Mouse (Mus musculus) liver, adult 2 months (tissue): Measurements from ENCODE around the gene Lmntd1. TPM values are rescaled to one million over a fixed set of nuclear protein-coding genes. Genes with fewer than 3 reads are reported as not detected.

Experiments used
- DNase-seq: peaks from one replicate; pipeline ENCODE4 v3.0.0-alpha.2; 2011; ENCODE audit warnings: low read depth, low spot score; ENCODE audit errors: extremely low read depth
- H3K27ac ChIP-seq: fragments of 200-500 bp; replicated peaks from 2 replicates; pipeline ENCODE4 v1.5.1; 2012; ENCODE audit warnings: low read depth, mild to moderate bottlenecking, control low read depth, inconsistent platforms, low read length; ENCODE audit not compliant: insufficient read depth
- H3K27me3 ChIP-seq: fragments of 200-500 bp; 2 replicates; pipeline ENCODE4 v1.6.1; 2012; ENCODE audit warnings: mild to moderate bottlenecking, moderate library complexity, low read length, inconsistent platforms; ENCODE audit not compliant: control insufficient read depth, insufficient read depth
- H3K36me3 ChIP-seq: fragments of 200-500 bp; 2 replicates; pipeline ENCODE4 v1.6.1; 2012; ENCODE audit warnings: low read length, inconsistent platforms; ENCODE audit not compliant: control insufficient read depth, insufficient read depth
- H3K4me1 ChIP-seq: fragments of 200-500 bp; 2 replicates; pipeline ENCODE4 v1.6.1; 2011; ENCODE audit warnings: low read length; ENCODE audit not compliant: control insufficient read depth, insufficient read depth
- H3K4me3 ChIP-seq: fragments of 200-500 bp; 2 replicates; pipeline ENCODE4 v1.5.1; 2011; ENCODE audit warnings: low read depth, mild to moderate bottlenecking, control low read depth, low read length, moderate library complexity; ENCODE audit not compliant: insufficient read depth
- H3K79me2 ChIP-seq: fragments of 200-500 bp; 2 replicates; pipeline ENCODE4 v1.6.1; 2012; ENCODE audit warnings: inconsistent platforms, mild to moderate bottlenecking, low read length, moderate library complexity; ENCODE audit not compliant: control insufficient read depth, insufficient read depth
- H3K9ac ChIP-seq: fragments of 200-500 bp; 2 replicates; pipeline ENCODE4 v1.6.1; 2012; ENCODE audit warnings: low read depth, mild to moderate bottlenecking, control low read depth, inconsistent platforms, low read length
- CTCF ChIP-seq: fragments of 200-500 bp; IDR thresholded peaks from 2 replicates; pipeline ENCODE4 v1.5.1; 2011; ENCODE audit warnings: low read depth, low read length, control low read depth
- POLR2A ChIP-seq: fragments of 200-500 bp; IDR thresholded peaks from 2 replicates; pipeline ENCODE4 v1.6.1; 2011; ENCODE audit warnings: low read length, control low read depth; ENCODE audit not compliant: insufficient read depth; ENCODE audit errors: extremely low read depth
- WGBS: fragments of 180-500 bp; shearing (Covaris S2); methylation state at CpG from one replicate; pipeline ENCODE4 v1.1.7; 2018; 5-methylcytosine and 5-hydroxymethylcytosine counted together
- polyA plus RNA-seq: library from polyadenylated mRNA; depleted of rRNA; stranded (reverse); fragments of >200 nt; gene quantifications from 2 replicates; pipeline ENCODE4 v1.2.3, GENCODE M21; 2012
- total RNA-seq: library from RNA; depleted of rRNA; stranded (reverse); fragments of >200 nt; gene quantifications from 2 replicates; pipeline ENCODE4 v1.2.3, GENCODE M21; 2014

Lmntd1 gene
- total and polyA plus RNA-seq, 2 experiments: not detected

GRCm38 (mm10) chr6:145604126-145604525 is 10.0 kb downstream of the Lmntd1 start:
- Histone ChIP-seq H3K4me3 (no peak overlapping the region), H3K4me1 (peaks cover 8% of the 10 kb centered on the region), H3K27me3 (no peaks in the 10 kb centered on the region), H3K27ac (no peak overlapping the region), H3K79me2 (no peaks in the 10 kb centered on the region), H3K36me3 (no peaks in the 10 kb centered on the region), H3K9ac (no peak overlapping the region)
- TF ChIP-seq CTCF (no peak), POLR2A (no peak)
- 90% methylated on average over 2 of the region's 2 CpGs for WGBS
- DNase-seq: no peak

DNA sequence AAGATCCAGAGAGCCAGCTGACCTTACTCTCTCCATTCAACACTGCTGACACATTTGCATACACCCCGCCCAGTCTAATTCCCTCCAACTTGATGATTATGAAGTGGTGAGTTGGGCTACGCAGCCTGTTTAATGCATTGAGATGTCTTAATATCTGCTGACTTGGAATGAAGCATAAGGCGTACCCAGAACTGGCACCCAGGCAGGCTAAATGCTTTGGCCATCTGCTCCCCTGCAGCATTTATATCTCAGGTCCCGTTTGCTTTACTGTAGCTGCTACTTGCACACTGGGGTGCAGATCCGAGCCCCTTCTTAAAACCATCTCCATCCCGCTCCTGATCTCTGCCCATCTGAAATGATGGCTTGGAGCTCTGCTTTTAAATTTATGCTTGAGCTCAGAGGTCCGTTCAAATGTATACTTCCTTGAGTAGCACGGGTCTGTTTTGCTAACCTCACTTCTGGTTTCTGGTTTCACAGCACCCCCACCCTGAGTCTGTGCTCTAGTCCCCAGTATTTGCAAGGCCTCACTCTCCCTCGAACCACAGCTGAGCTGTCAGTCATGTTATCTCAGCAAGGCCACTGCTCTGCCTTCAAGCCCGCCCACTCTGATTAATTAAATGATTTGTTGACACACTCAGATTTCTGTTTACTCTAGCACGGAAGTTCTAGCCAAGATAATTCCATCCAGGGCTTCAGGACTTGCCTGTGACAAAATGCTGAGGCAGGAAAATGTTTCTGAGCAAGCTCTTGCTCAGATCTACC is 15.1 kb downstream of the Lmntd1 start:
- H3K9ac ChIP-seq: no peak overlapping the region
- peaks cover 9% of the 10 kb centered on the region for H3K4me1 ChIP-seq
- H3K27me3 ChIP-seq: no peaks in the 10 kb centered on the region
- TF ChIP-seq POLR2A: no peak
- TF ChIP-seq CTCF: no peak
- H3K27ac ChIP-seq: no peak overlapping the region
- DNase-seq: peak; percentile 94
- H3K36me3 ChIP-seq: no peaks in the 10 kb centered on the region
- H3K79me2 ChIP-seq: no peaks in the 10 kb centered on the region
- WGBS: 48% methylated on average over 11 of the region's 11 CpGs
- no peak overlapping the region for H3K4me3 ChIP-seq

GRCm38 (mm10) chr6:145595905-145596304 is 18.2 kb downstream of the Lmntd1 start:
- Histone ChIP-seq H3K27me3 (no peaks in the 10 kb centered on the region), H3K79me2 (no peaks in the 10 kb centered on the region), H3K4me3 (no peak overlapping the region), H3K4me1 (peaks cover 20% of the 10 kb centered on the region), H3K27ac (no peak overlapping the region), H3K36me3 (no peaks in the 10 kb centered on the region), H3K9ac (no peak overlapping the region)
- no peak for TF ChIP-seq POLR2A
- no peak for TF ChIP-seq CTCF
- 72% methylated on average over 4 of the region's 4 CpGs for WGBS
- no peak for DNase-seq

DNA sequence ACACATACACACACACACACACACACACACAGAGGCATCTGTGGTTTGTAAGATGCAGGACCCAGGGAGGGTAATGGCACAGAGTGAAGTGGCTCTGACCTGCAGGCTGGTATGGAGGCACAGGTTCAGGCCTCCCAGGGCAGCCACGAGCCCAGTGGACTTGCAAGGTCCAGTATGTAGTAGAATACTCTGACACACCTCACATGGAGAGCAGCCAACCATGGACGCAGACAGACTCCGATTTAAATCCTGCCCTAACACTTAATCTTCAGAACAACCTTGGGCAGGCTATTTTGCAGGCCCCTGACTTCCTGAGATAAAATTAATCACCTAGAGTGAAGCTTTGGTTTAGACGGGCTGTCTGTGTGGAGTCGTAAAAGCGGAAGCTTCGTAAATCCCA is 20.1 kb downstream of the Lmntd1 start:
- Histone ChIP-seq H3K27me3 (no peaks in the 10 kb centered on the region), H3K36me3 (no peaks in the 10 kb centered on the region), H3K9ac (no peak overlapping the region), H3K4me3 (no peak overlapping the region), H3K79me2 (no peaks in the 10 kb centered on the region), H3K4me1 (peaks cover 19% of the 10 kb centered on the region), H3K27ac (no peak overlapping the region)
- TF ChIP-seq POLR2A (no peak), CTCF (no peak)
- 91% methylated on average over 7 of the region's 7 CpGs for WGBS
- DNase-seq: no peak

GRCm38 (mm10) chr6:145592531-145592998 is 21.6 kb downstream of the Lmntd1 start:
- peaks cover 11% of the 10 kb centered on the region for H3K4me1 ChIP-seq
- H3K9ac ChIP-seq: no peak overlapping the region
- no peaks in the 10 kb centered on the region for H3K27me3 ChIP-seq
- H3K36me3 ChIP-seq: no peaks in the 10 kb centered on the region
- no peaks in the 10 kb centered on the region for H3K79me2 ChIP-seq
- no peak overlapping the region for H3K27ac ChIP-seq
- WGBS: 54% methylated on average over 8 of the region's 8 CpGs
- DNase-seq: peak; percentile 81
- H3K4me3 ChIP-seq: no peak overlapping the region
- TF ChIP-seq CTCF: no peak
- TF ChIP-seq POLR2A: no peak

DNA sequence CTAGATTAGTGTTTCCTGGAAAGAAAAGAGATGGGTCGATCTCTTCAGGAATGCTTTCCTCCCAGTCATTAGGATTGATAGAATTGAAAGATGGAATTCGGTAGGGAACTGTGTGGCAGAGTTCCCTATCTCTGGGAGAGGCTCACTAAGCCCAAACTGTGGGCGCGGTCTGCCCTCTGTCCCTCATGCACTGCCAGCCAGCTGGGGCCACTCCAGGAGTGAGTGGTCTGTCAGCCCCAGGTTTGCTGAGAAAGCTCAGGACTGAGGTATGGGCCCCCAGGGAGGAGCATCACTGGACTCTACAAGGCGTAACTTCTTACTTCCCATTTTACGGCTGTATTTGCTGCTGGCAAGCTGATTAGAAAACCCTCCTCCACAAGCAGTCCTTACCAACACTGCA is 22.1 kb downstream of the Lmntd1 start:
- no peak overlapping the region for H3K27ac ChIP-seq
- H3K4me1 ChIP-seq: peaks cover 11% of the 10 kb centered on the region
- no peak for TF ChIP-seq CTCF
- no peak for TF ChIP-seq POLR2A
- DNase-seq: peak; percentile 55
- no peak overlapping the region for H3K9ac ChIP-seq
- no peaks in the 10 kb centered on the region for H3K27me3 ChIP-seq
- no peaks in the 10 kb centered on the region for H3K36me3 ChIP-seq
- H3K4me3 ChIP-seq: no peak overlapping the region
- 21% methylated on average over 6 of the region's 6 CpGs for WGBS
- H3K79me2 ChIP-seq: no peaks in the 10 kb centered on the region
